Mouse (Mus musculus): ENCODE data around the gene Ptgdr. TPM values are rescaled to one million over a fixed set of nuclear protein-coding genes. Genes with fewer than 3 reads are reported as not detected.
"Not testable (repeated sequence)": the region's sequence is repeated elsewhere in the genome, so short reads cannot be mapped to it uniquely, and the experiment has no call there.

The Ptgdr gene
- not detected for total RNA-seq (2021)
- long read RNA-seq, experiment 1, result 0 reads
- long read RNA-seq, experiment 2, result 0 reads

- no peak for DNase-seq
Observed at GRCm38 (mm10) chr14:44858868-44859613, at the start of gene Ptgdr. TSS of gene Ptgdr (minus strand) at chr14:44859375.

- no peak for DNase-seq
Observed at GRCm38 (mm10) chr14:44907774-44908173, 48.6 kb upstream of the Ptgdr start.

- no peak for DNase-seq
Observed at GRCm38 (mm10) chr14:44904199-44904598, 45.0 kb upstream of the Ptgdr start.

GRCm38 (mm10) chr14:44901735-44902134, 42.6 kb upstream of the Ptgdr start:
- DNase-seq, result not testable (repeated sequence)

GRCm38 (mm10) chr14:44891387-44892132, 32.4 kb upstream of the Ptgdr start:
- no peak for DNase-seq

GRCm38 (mm10) chr14:44869686-44870085, 10.5 kb upstream of the Ptgdr start:
- DNase-seq, result no peak

GRCm38 (mm10) chr14:44865661-44866060, 6.5 kb upstream of the Ptgdr start:
- DNase-seq, result no peak

- no peak for DNase-seq
Observed at GRCm38 (mm10) chr14:44863086-44863485, 3.9 kb upstream of the Ptgdr start.

- DNase-seq, result no peak
Observed at GRCm38 (mm10) chr14:44861161-44861560, 2.0 kb upstream of the Ptgdr start.

- no peak for DNase-seq
Observed at GRCm38 (mm10) chr14:44858372-44858771, 803 bp downstream of the Ptgdr start.

- DNase-seq, result not testable (repeated sequence)
Observed at GRCm38 (mm10) chr14:44850637-44851036, 8.5 kb downstream of the Ptgdr start.

GRCm38 (mm10) chr14:44847740-44848139, 11.4 kb downstream of the Ptgdr start:
- DNase-seq, result no peak

GRCm38 (mm10) chr14:44846558-44847263, 12.5 kb downstream of the Ptgdr start:
- no peak for DNase-seq

- no peak for DNase-seq
Observed at GRCm38 (mm10) chr14:44843768-44844755, 15.1 kb downstream of the Ptgdr start.

- DNase-seq, result no peak
Observed at GRCm38 (mm10) chr14:44838685-44839084, 20.5 kb downstream of the Ptgdr start.

GRCm38 (mm10) chr14:44835132-44835531, 24.0 kb downstream of the Ptgdr start:
- DNase-seq, result no peak

- DNase-seq, result not testable (repeated sequence)
Observed at GRCm38 (mm10) chr14:44834134-44834533, 25.0 kb downstream of the Ptgdr start.

- DNase-seq, result not testable (repeated sequence)
Observed at GRCm38 (mm10) chr14:44833096-44833495, 26.1 kb downstream of the Ptgdr start.

- no peak for DNase-seq
Observed at GRCm38 (mm10) chr14:44827736-44828135, 31.4 kb downstream of the Ptgdr start.

GRCm38 (mm10) chr14:44821177-44822057, 37.8 kb downstream of the Ptgdr start:
- no peak for DNase-seq
